Mouse (Mus musculus) thymus, adult 2 months (tissue): ENCODE measurements around the gene Ppox.

Experiments used
- CTCF ChIP-seq: fragments of 200-500 bp; IDR thresholded peaks from 2 replicates; pipeline ENCODE4 v1.5.1; 2012; ENCODE audit warnings: mild to moderate bottlenecking, control low read depth, low read length, moderate library complexity, borderline replicate concordance; ENCODE audit not compliant: control insufficient read depth, poor library complexity, insufficient read depth; ENCODE audit errors: extremely low read depth
- POLR2A ChIP-seq: fragments of 200-500 bp; IDR thresholded peaks from 2 replicates; pipeline ENCODE4 v1.6.1; 2012; ENCODE audit warnings: mild to moderate bottlenecking, low read length, control low read depth, moderate library complexity; ENCODE audit not compliant: control insufficient read depth, poor library complexity, insufficient read depth; ENCODE audit errors: extremely low read depth

GRCm38 (mm10) chr1:171231844-171232243, 49.1 kb downstream of the Ppox start:
- TF ChIP-seq CTCF (no peak), POLR2A (no peak)
